Mouse (Mus musculus) kidney, adult 2 months (tissue): Measurements from ENCODE around the gene Nrm. TPM values are rescaled to one million over a fixed set of nuclear protein-coding genes. Genes with fewer than 3 reads are reported as not detected.

ENCODE experiments used
- DNase-seq: peaks from one replicate; pipeline ENCODE4 v3.0.0; 2021
- H3K27ac ChIP-seq: fragments of 200-500 bp; 2 replicates; pipeline ENCODE4 v1.5.1; 2012; ENCODE audit warnings: low read depth, low read length, control low read depth, inconsistent platforms; ENCODE audit not compliant: insufficient read depth
- H3K27me3 ChIP-seq: fragments of 200-500 bp; replicated peaks from 2 replicates; pipeline ENCODE4 v1.6.1; 2012; ENCODE audit warnings: mild to moderate bottlenecking, moderate library complexity, low read length, inconsistent platforms; ENCODE audit not compliant: control insufficient read depth, insufficient read depth
- H3K36me3 ChIP-seq: fragments of 200-500 bp; 2 replicates; pipeline ENCODE4 v1.6.1; 2012; ENCODE audit warnings: mild to moderate bottlenecking, moderate library complexity, low read length, inconsistent platforms; ENCODE audit not compliant: control insufficient read depth, insufficient read depth
- H3K4me1 ChIP-seq: fragments of 200-500 bp; 2 replicates; pipeline ENCODE4 v1.6.1; 2011; ENCODE audit warnings: low read length; ENCODE audit not compliant: control insufficient read depth, insufficient read depth
- H3K4me3 ChIP-seq: fragments of 200-500 bp; 2 replicates; pipeline ENCODE4 v1.5.1; 2011; ENCODE audit warnings: mild to moderate bottlenecking, low read depth, low read length, control low read depth; ENCODE audit not compliant: insufficient read depth
- CTCF ChIP-seq: fragments of 200-500 bp; conservative IDR thresholded peaks from 2 replicates; pipeline ENCODE4 v1.5.1; 2011; ENCODE audit warnings: low read depth, mild to moderate bottlenecking, control low read depth, low read length, moderate library complexity, mixed read lengths; ENCODE audit not compliant: insufficient read depth, insufficient read length
- POLR2A ChIP-seq: fragments of 200-500 bp; IDR thresholded peaks from one replicate; pipeline ENCODE4 v1.6.1; 2011; ENCODE audit warnings: low read depth, low read length, control low read depth
- WGBS: fragments of 180-500 bp; shearing (Covaris S2); methylation state at CpG from one replicate; pipeline ENCODE4 v1.1.7; 2018; 5-methylcytosine and 5-hydroxymethylcytosine counted together
- polyA plus RNA-seq: library from polyadenylated mRNA; depleted of rRNA; stranded (reverse); fragments of >200 nt; gene quantifications from 2 replicates; pipeline ENCODE4 v1.2.3, GENCODE M21; 2012

Nrm gene
- polyA plus RNA-seq, 1 experiment, result 6.3 TPM

- H3K27me3 ChIP-seq, result no peaks in the 10 kb centered on the region
- no peak overlapping the region for H3K27ac ChIP-seq
- WGBS, result 27% methylated on average over 21 of the region's 21 CpGs
- peak; percentile 89 for DNase-seq
- TF ChIP-seq CTCF (peak; percentile 90), POLR2A (no peak)
- H3K36me3 ChIP-seq, result no peaks in the 10 kb centered on the region
- H3K4me3 ChIP-seq, result no peak overlapping the region
- H3K4me1 ChIP-seq, result no peaks in the 10 kb centered on the region
Measured at GRCm38 (mm10) chr17:35873774-35874519, 12.8 kb downstream of the Nrm start.

GRCm38 (mm10) chr17:35874721-35875120 lies 13.6 kb downstream of the Nrm start:
- TF ChIP-seq POLR2A (no peak), CTCF (no peak)
- WGBS, result 84% methylated on average over 6 of the region's 6 CpGs
- Histone ChIP-seq H3K27me3 (no peaks in the 10 kb centered on the region), H3K4me1 (no peaks in the 10 kb centered on the region; the same call in 1 of the 2 replicates), H3K4me3 (no peak overlapping the region), H3K36me3 (no peaks in the 10 kb centered on the region), H3K27ac (peak overlapping the region; percentile 31; the same call in 1 of the 2 replicates)
- peak; percentile 73 for DNase-seq

- no peak within 1 kb of the TSS; the same call in 1 of the 2 replicates for H3K27ac ChIP-seq
- no peaks in the 10 kb centered on the region for H3K27me3 ChIP-seq
- no peaks in the 10 kb centered on the region; the same call in none of the 2 replicates for H3K36me3 ChIP-seq
- WGBS, result 5% methylated on average over 66 of the region's 66 CpGs
- H3K4me1 ChIP-seq, result peaks cover 10% of the 10 kb centered on the region; the same call in 1 of the 2 replicates
- peak within 1 kb of the TSS; percentile 64 for H3K4me3 ChIP-seq
- DNase-seq, result peak; percentile 98
- peak; percentile 81 for TF ChIP-seq CTCF
- peak; percentile 28 for TF ChIP-seq POLR2A
Measured at GRCm38 (mm10) chr17:35879245-35880057, 18.3 kb downstream of the Nrm start, which contains the start of gene Dhx16. Gene Dhx16, plus strand, starts transcription at chr17:35879819.

GRCm38 (mm10) chr17:35882924-35883323 lies 21.8 kb downstream of the Nrm start:
- Histone ChIP-seq H3K36me3 (no peaks in the 10 kb centered on the region; the same call in none of the 2 replicates), H3K4me3 (no peak overlapping the region), H3K27me3 (no peaks in the 10 kb centered on the region), H3K4me1 (peaks cover 10% of the 10 kb centered on the region; the same call in 1 of the 2 replicates), H3K27ac (no peak overlapping the region)
- no peak for TF ChIP-seq POLR2A
- no peak for TF ChIP-seq CTCF
- no peak for DNase-seq
- WGBS, result 93% methylated on average over 17 of the region's 17 CpGs

GRCm38 (mm10) chr17:35883777-35884176 lies 22.7 kb downstream of the Nrm start:
- H3K4me1 ChIP-seq, result peaks cover 10% of the 10 kb centered on the region; the same call in 1 of the 2 replicates
- H3K4me3 ChIP-seq, result no peak overlapping the region
- no peak for DNase-seq
- no peak overlapping the region for H3K27ac ChIP-seq
- 96% methylated on average over 14 of the region's 14 CpGs for WGBS
- no peaks in the 10 kb centered on the region for H3K27me3 ChIP-seq
- no peak for TF ChIP-seq CTCF
- no peak for TF ChIP-seq POLR2A
- H3K36me3 ChIP-seq, result no peaks in the 10 kb centered on the region; the same call in none of the 2 replicates

GRCm38 (mm10) chr17:35887725-35888124 lies 26.6 kb downstream of the Nrm start:
- no peaks in the 10 kb centered on the region for H3K4me1 ChIP-seq
- H3K4me3 ChIP-seq, result no peak overlapping the region
- no peak for DNase-seq
- 87% methylated on average over 15 of the region's 17 CpGs for WGBS
- TF ChIP-seq POLR2A, result no peak
- no peak for TF ChIP-seq CTCF
- H3K27me3 ChIP-seq, result no peaks in the 10 kb centered on the region
- H3K36me3 ChIP-seq, result peaks cover 2% of the 10 kb centered on the region
- no peak overlapping the region for H3K27ac ChIP-seq
